Mouse (Mus musculus): ENCODE measurements around the gene Gm14862.
"Not testable (repeated sequence)": the region's sequence is repeated elsewhere in the genome, so short reads cannot be mapped to it uniquely, and the experiment has no call there.

The Gm14862 gene

GRCm38 (mm10) chrX:9256766-9257165, at the start of gene Gm14862:
Gene Gm14862 (minus strand): TSS chrX:9256899.
- no peak for DNase-seq (ENCODE audit: extremely low read depth, low read depth, low spot score)

GRCm38 (mm10) chrX:9303455-9303854, 46.8 kb upstream of the Gm14862 start:
- no peak for DNase-seq (ENCODE audit: extremely low read depth, low read depth, low spot score)

- DNase-seq (ENCODE audit: extremely low read depth, low read depth, low spot score) = no peak
These were observed 46.1 kb upstream of the Gm14862 start for GRCm38 (mm10) chrX:9302791-9303190.

GRCm38 (mm10) chrX:9298413-9298864, 41.7 kb upstream of the Gm14862 start:
- DNase-seq (ENCODE audit: extremely low read depth, low read depth, low spot score) = no peak

GRCm38 (mm10) chrX:9293140-9293829, 36.6 kb upstream of the Gm14862 start:
- not testable (repeated sequence) for DNase-seq (ENCODE audit: extremely low read depth, low read depth, low spot score)

GRCm38 (mm10) chrX:9283464-9283863, 26.8 kb upstream of the Gm14862 start, which contains the start of gene H2al1m:
Gene H2al1m (plus strand): TSS chrX:9283764.
- not testable (repeated sequence) for DNase-seq (ENCODE audit: extremely low read depth, low read depth, low spot score)

- DNase-seq (ENCODE audit: extremely low read depth, low read depth, low spot score) = no peak
These were observed 17.6 kb upstream of the Gm14862 start for GRCm38 (mm10) chrX:9274321-9274720.

- DNase-seq (ENCODE audit: extremely low read depth, low read depth, low spot score) = no peak
These were observed 16.8 kb upstream of the Gm14862 start for GRCm38 (mm10) chrX:9273377-9274002.

GRCm38 (mm10) chrX:9272460-9273361, 16.0 kb upstream of the Gm14862 start, which contains the start of gene Xk:
Gene Xk (plus strand): TSS chrX:9272756.
- no peak for DNase-seq (ENCODE audit: extremely low read depth, low read depth, low spot score)

- no peak for DNase-seq (ENCODE audit: extremely low read depth, low read depth, low spot score)
These were observed 15.3 kb upstream of the Gm14862 start for GRCm38 (mm10) chrX:9271947-9272459.

GRCm38 (mm10) chrX:9271112-9271511, 14.4 kb upstream of the Gm14862 start:
- DNase-seq (ENCODE audit: extremely low read depth, low read depth, low spot score) = no peak

- DNase-seq (ENCODE audit: extremely low read depth, low read depth, low spot score) = no peak
These were observed 2.6 kb upstream of the Gm14862 start for GRCm38 (mm10) chrX:9259267-9259666.

- DNase-seq (ENCODE audit: extremely low read depth, low read depth, low spot score) = no peak
These were observed 1.1 kb upstream of the Gm14862 start for GRCm38 (mm10) chrX:9257831-9258230.

GRCm38 (mm10) chrX:9254901-9255300, 1.8 kb downstream of the Gm14862 start:
- no peak for DNase-seq (ENCODE audit: extremely low read depth, low read depth, low spot score)

GRCm38 (mm10) chrX:9253990-9254389, 2.7 kb downstream of the Gm14862 start:
- DNase-seq (ENCODE audit: extremely low read depth, low read depth, low spot score) = no peak

- DNase-seq (ENCODE audit: extremely low read depth, low read depth, low spot score) = no peak
These were observed 7.8 kb downstream of the Gm14862 start for GRCm38 (mm10) chrX:9248911-9249310.

GRCm38 (mm10) chrX:9244603-9245336, 11.9 kb downstream of the Gm14862 start:
- no peak for DNase-seq (ENCODE audit: extremely low read depth, low read depth, low spot score)

GRCm38 (mm10) chrX:9243381-9243864, 13.3 kb downstream of the Gm14862 start:
- no peak for DNase-seq (ENCODE audit: extremely low read depth, low read depth, low spot score)

GRCm38 (mm10) chrX:9240737-9241591, 15.7 kb downstream of the Gm14862 start:
- no peak for DNase-seq (ENCODE audit: extremely low read depth, low read depth, low spot score)

Data from fat pad, adult 2 months (tissue).